Mouse (Mus musculus): ENCODE measurements around the gene Tmem130. TPM values are rescaled to one million over a fixed set of nuclear protein-coding genes. Genes with fewer than 3 reads are reported as not detected.

Gene Tmem130
- polyA plus RNA-seq, 1 experiment from 2014 or later, result 2.5 TPM

GRCm38 (mm10) chr5:144727119-144727518 lies 34.5 kb downstream of the Tmem130 start:
- WGBS, result 9% methylated on average over 9 of the region's 9 CpGs
- H3K4me1 ChIP-seq, result no peaks in the 10 kb centered on the region
- no peak overlapping the region for H3K27ac ChIP-seq
- 0 out of 2 replicates have a peak, but pooled peaks cover 7% of the 10 kb centered on the region for H3K27me3 ChIP-seq
- H3K4me3 ChIP-seq (replicated peaks), result no peak overlapping the region
- H3K9ac ChIP-seq, result no peak overlapping the region
- ATAC-seq (replicated peaks; ENCODE audit: low FRiP score), result no peak
- H3K9me3 ChIP-seq (replicated peaks), result no peaks in the 10 kb centered on the region
- H3K36me3 ChIP-seq, result no peaks in the 10 kb centered on the region
- H3K4me2 ChIP-seq, result no peak overlapping the region

GRCm38 (mm10) chr5:144725554-144725953 lies 36.1 kb downstream of the Tmem130 start:
- Histone ChIP-seq H3K27ac (no peak overlapping the region), H3K27me3 (0 out of 2 replicates have a peak, but pooled peaks cover 7% of the 10 kb centered on the region), H3K36me3 (no peaks in the 10 kb centered on the region), H3K4me2 (no peak overlapping the region), H3K9me3 (replicated peaks) (no peaks in the 10 kb centered on the region), H3K9ac (no peak overlapping the region), H3K4me3 (replicated peaks) (no peak overlapping the region), H3K4me1 (no peaks in the 10 kb centered on the region)
- WGBS, result 78% methylated on average over 3 of the region's 3 CpGs
- ATAC-seq (replicated peaks; ENCODE audit: low FRiP score), result no peak

GRCm38 (mm10) chr5:144724926-144725325 lies 36.7 kb downstream of the Tmem130 start:
- Histone ChIP-seq H3K4me2 (no peak overlapping the region), H3K27ac (no peak overlapping the region), H3K4me3 (replicated peaks) (no peak overlapping the region), H3K9ac (no peak overlapping the region), H3K27me3 (0 out of 2 replicates have a peak, but pooled peaks cover 7% of the 10 kb centered on the region), H3K36me3 (no peaks in the 10 kb centered on the region), H3K4me1 (no peaks in the 10 kb centered on the region), H3K9me3 (replicated peaks) (no peaks in the 10 kb centered on the region)
- ATAC-seq (replicated peaks; ENCODE audit: low FRiP score), result no peak
- WGBS, result 45% methylated on average over 2 of the region's 2 CpGs

GRCm38 (mm10) chr5:144720281-144720680 lies 41.3 kb downstream of the Tmem130 start:
- no peak overlapping the region for H3K27ac ChIP-seq
- no peak overlapping the region for H3K9ac ChIP-seq
- ATAC-seq (replicated peaks; ENCODE audit: low FRiP score), result no peak
- H3K9me3 ChIP-seq (replicated peaks), result no peaks in the 10 kb centered on the region
- WGBS, result 86% methylated on average over 4 of the region's 4 CpGs
- H3K27me3 ChIP-seq, result no peaks in the 10 kb centered on the region
- H3K4me1 ChIP-seq, result no peaks in the 10 kb centered on the region
- no peaks in the 10 kb centered on the region for H3K36me3 ChIP-seq
- no peak overlapping the region for H3K4me2 ChIP-seq
- H3K4me3 ChIP-seq (replicated peaks), result no peak overlapping the region

- H3K9ac ChIP-seq, result no peak overlapping the region
- no peak for ATAC-seq (replicated peaks; ENCODE audit: low FRiP score)
- no peak overlapping the region for H3K4me3 ChIP-seq (replicated peaks)
- H3K4me1 ChIP-seq, result no peaks in the 10 kb centered on the region
- no peak overlapping the region for H3K4me2 ChIP-seq
- no peaks in the 10 kb centered on the region for H3K9me3 ChIP-seq (replicated peaks)
- no peak overlapping the region for H3K27ac ChIP-seq
- H3K36me3 ChIP-seq, result no peaks in the 10 kb centered on the region
- H3K27me3 ChIP-seq, result no peaks in the 10 kb centered on the region
- WGBS, result 59% methylated on average over 6 of the region's 6 CpGs
Observed at GRCm38 (mm10) chr5:144719781-144720180, 41.8 kb downstream of the Tmem130 start.

- H3K4me1 ChIP-seq, result no peaks in the 10 kb centered on the region
- no peaks in the 10 kb centered on the region for H3K27me3 ChIP-seq
- H3K4me2 ChIP-seq, result no peak overlapping the region
- H3K27ac ChIP-seq, result no peak overlapping the region
- no peaks in the 10 kb centered on the region for H3K9me3 ChIP-seq (replicated peaks)
- 74% methylated on average over 6 of the region's 6 CpGs for WGBS
- H3K4me3 ChIP-seq (replicated peaks), result no peak overlapping the region
- H3K36me3 ChIP-seq, result no peaks in the 10 kb centered on the region
- no peak overlapping the region for H3K9ac ChIP-seq
- no peak for ATAC-seq (replicated peaks; ENCODE audit: low FRiP score)
Observed at GRCm38 (mm10) chr5:144717186-144717585, 44.4 kb downstream of the Tmem130 start.

- WGBS, result 85% methylated on average over 10 of the region's 10 CpGs
- H3K4me1 ChIP-seq, result no peaks in the 10 kb centered on the region
- H3K4me2 ChIP-seq, result no peak overlapping the region
Observed at GRCm38 (mm10) chr5:144713371-144713770, 48.2 kb downstream of the Tmem130 start.

GRCm38 (mm10) chr5:144707603-144708002 lies 54.0 kb downstream of the Tmem130 start:
- H3K9ac ChIP-seq, result no peak overlapping the region
- no peak for ATAC-seq (replicated peaks; ENCODE audit: low FRiP score)
- H3K36me3 ChIP-seq, result no peaks in the 10 kb centered on the region
- no peak overlapping the region for H3K4me3 ChIP-seq (replicated peaks)
- H3K4me1 ChIP-seq, result peaks cover 7% of the 10 kb centered on the region; the same call in 1 of the 2 replicates
- no peaks in the 10 kb centered on the region for H3K27me3 ChIP-seq
- no peaks in the 10 kb centered on the region for H3K9me3 ChIP-seq (replicated peaks)
- H3K4me2 ChIP-seq, result no peak overlapping the region
- no peak overlapping the region for H3K27ac ChIP-seq
- WGBS, result 92% methylated on average over 6 of the region's 6 CpGs

More at GRCm38 (mm10) chr5:144713371-144713770, 48.2 kb downstream of the Tmem130 start:
- H3K9me3 ChIP-seq (replicated peaks), result no peaks in the 10 kb centered on the region
- no peaks in the 10 kb centered on the region for H3K36me3 ChIP-seq
- H3K4me3 ChIP-seq (replicated peaks), result no peak overlapping the region
- H3K27me3 ChIP-seq, result no peaks in the 10 kb centered on the region
- no peak overlapping the region for H3K9ac ChIP-seq
- ATAC-seq (replicated peaks; ENCODE audit: low FRiP score), result no peak
- no peak overlapping the region for H3K27ac ChIP-seq

GRCm38 (mm10) chr5:144703464-144704368 lies 57.9 kb downstream of the Tmem130 start:
- H3K27ac ChIP-seq, result no peak overlapping the region
- WGBS, result 51% methylated on average over 20 of the region's 20 CpGs

GRCm38 (mm10) chr5:144695289-144696060 lies 66.1 kb downstream of the Tmem130 start:
- Histone ChIP-seq H3K4me3 (replicated peaks) (no peak overlapping the region), H3K27me3 (no peaks in the 10 kb centered on the region), H3K9me3 (replicated peaks) (no peaks in the 10 kb centered on the region), H3K4me2 (no peak overlapping the region), H3K4me1 (no peaks in the 10 kb centered on the region), H3K36me3 (no peaks in the 10 kb centered on the region), H3K9ac (no peak overlapping the region), H3K27ac (no peak overlapping the region)
- WGBS, result 71% methylated on average over 8 of the region's 8 CpGs
- peak; percentile 40; the same call in 1 of the 2 replicates for ATAC-seq (replicated peaks; ENCODE audit: low FRiP score)

More at GRCm38 (mm10) chr5:144703464-144704368, 57.9 kb downstream of the Tmem130 start:
- peak; percentile 36; the same call in 1 of the 2 replicates for ATAC-seq (replicated peaks; ENCODE audit: low FRiP score)
- no peak overlapping the region for H3K4me2 ChIP-seq
- no peak overlapping the region for H3K9ac ChIP-seq
- no peak overlapping the region for H3K4me3 ChIP-seq (replicated peaks)
- no peaks in the 10 kb centered on the region for H3K27me3 ChIP-seq
- no peaks in the 10 kb centered on the region for H3K36me3 ChIP-seq
- H3K9me3 ChIP-seq (replicated peaks), result no peaks in the 10 kb centered on the region
- peaks cover 7% of the 10 kb centered on the region; the same call in 1 of the 2 replicates for H3K4me1 ChIP-seq

GRCm38 (mm10) chr5:144694161-144694560 lies 67.5 kb downstream of the Tmem130 start:
- Histone ChIP-seq H3K9me3 (replicated peaks) (no peaks in the 10 kb centered on the region), H3K4me1 (no peaks in the 10 kb centered on the region), H3K36me3 (no peaks in the 10 kb centered on the region), H3K9ac (no peak overlapping the region), H3K27ac (no peak overlapping the region), H3K4me2 (no peak overlapping the region), H3K4me3 (replicated peaks) (no peak overlapping the region), H3K27me3 (no peaks in the 10 kb centered on the region)
- ATAC-seq (replicated peaks; ENCODE audit: low FRiP score), result no peak
- WGBS, result 79% methylated on average over 4 of the region's 4 CpGs

- 47% methylated on average over 4 of the region's 4 CpGs for WGBS
- Histone ChIP-seq H3K4me3 (replicated peaks) (no peak overlapping the region), H3K27me3 (no peaks in the 10 kb centered on the region), H3K4me1 (no peaks in the 10 kb centered on the region), H3K36me3 (no peaks in the 10 kb centered on the region), H3K4me2 (no peak overlapping the region), H3K9ac (no peak overlapping the region), H3K9me3 (replicated peaks) (no peaks in the 10 kb centered on the region), H3K27ac (no peak overlapping the region)
- no peak for ATAC-seq (replicated peaks; ENCODE audit: low FRiP score)
Observed at GRCm38 (mm10) chr5:144691421-144691820, 70.2 kb downstream of the Tmem130 start.

All from kidney, embryonic 15.5 days (tissue).